ENCODE assay signal across 8 mouse cellular contexts in the genomic region with DNA sequence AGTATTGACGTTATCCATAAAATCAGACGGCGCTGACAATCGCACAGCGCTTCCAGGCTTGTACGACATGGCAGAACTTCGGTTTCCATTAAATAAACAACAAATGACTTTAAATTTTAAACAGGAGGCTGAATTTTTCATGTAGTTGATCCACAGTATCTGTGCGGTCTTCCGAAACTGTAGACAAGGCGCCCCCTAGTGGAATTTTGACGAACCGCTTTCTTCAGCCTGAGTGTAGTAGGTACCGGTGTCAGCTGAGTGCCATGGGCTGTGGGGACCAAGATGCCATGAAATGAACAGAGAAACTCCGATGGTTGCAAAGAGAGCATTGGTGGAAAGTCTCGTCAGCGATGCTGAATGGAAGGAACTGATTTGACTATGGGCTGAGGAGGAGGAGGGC. TPM values are rescaled to one million over a fixed set of nuclear protein-coding genes. Genes with fewer than 3 reads are reported as not detected.
DNase-seq lines count a peak whose midpoint lies in the region; ATAC-seq and TF ChIP-seq lines count a peak whose summit lies in the region.

No protein-coding gene starts in this region.

- no peak for TF ChIP-seq EP300 in stomach, postnatal 0 days (optimal IDR thresholded peaks at IDR 0.05)

- no peaks in the 10 kb centered on the region for H3K4me1 ChIP-seq in cerebellum, adult 2 months (ENCODE audit: control insufficient read depth, insufficient read depth, low read length)
- peaks cover 3% of the 10 kb centered on the region; the same call in 1 of the 2 replicates for H3K4me1 ChIP-seq in midbrain, embryonic 10.5 days
- 0 out of 2 replicates have a peak, but pooled peaks cover 6% of the 10 kb centered on the region for H3K4me1 ChIP-seq in midbrain, embryonic 13.5 days (replicated peaks)
- peaks cover 21% of the 10 kb centered on the region for H3K4me1 ChIP-seq in embryonic facial prominence, embryonic 10.5 days
- H3K4me1 ChIP-seq in stomach, postnatal 0 days (replicated peaks; ENCODE audit: control insufficient read depth, insufficient read depth) = no peaks in the 10 kb centered on the region

- no peak overlapping the region for H3K27ac ChIP-seq in cerebellum, adult 2 months (ENCODE audit: insufficient read depth, low read length)
- no peak overlapping the region for H3K27ac ChIP-seq in midbrain, embryonic 10.5 days (replicated peaks)
- H3K27ac ChIP-seq in midbrain, embryonic 13.5 days = no peak overlapping the region
- H3K27ac ChIP-seq in embryonic facial prominence, embryonic 10.5 days (replicated peaks) = no peak overlapping the region
- no peak overlapping the region for H3K27ac ChIP-seq in layer of hippocampus, adult 2 months
- no peak overlapping the region for H3K27ac ChIP-seq in stomach, postnatal 0 days (replicated peaks)

- H3K36me3 ChIP-seq in midbrain, embryonic 10.5 days = no peaks in the 10 kb centered on the region
- no peaks in the 10 kb centered on the region for H3K36me3 ChIP-seq in midbrain, embryonic 13.5 days
- no peaks in the 10 kb centered on the region for H3K36me3 ChIP-seq in embryonic facial prominence, embryonic 10.5 days (replicated peaks)
- no peaks in the 10 kb centered on the region for H3K36me3 ChIP-seq in stomach, postnatal 0 days (ENCODE audit: control insufficient read depth, insufficient read depth, low read length)

- H3K4me3 ChIP-seq in cerebellum, adult 2 months (replicated peaks; ENCODE audit: insufficient read depth, low read depth, low read length) = no peak overlapping the region
- no peak overlapping the region for H3K4me3 ChIP-seq in midbrain, embryonic 10.5 days
- H3K4me3 ChIP-seq in midbrain, embryonic 13.5 days (replicated peaks) = no peak overlapping the region
- H3K4me3 ChIP-seq in embryonic facial prominence, embryonic 10.5 days = no peak overlapping the region
- H3K4me3 ChIP-seq in layer of hippocampus, adult 2 months = no peak overlapping the region
- no peak overlapping the region for H3K4me3 ChIP-seq in stomach, postnatal 0 days (ENCODE audit: low read depth, low read length)

- peak; percentile 36; the same call in 1 of the 2 replicates for TF ChIP-seq CTCF in cerebellum, adult 2 months (IDR thresholded peaks at IDR 0.05; ENCODE audit: borderline replicate concordance, insufficient read depth, low read depth, low read length)
- TF ChIP-seq CTCF in layer of hippocampus, adult 2 months (conservative IDR thresholded peaks at IDR 0.05) = peak; percentile 83
- TF ChIP-seq CTCF in stomach, postnatal 0 days (IDR thresholded peaks at IDR 0.05; ENCODE audit: low read depth) = peak; percentile 69

- no peak for ATAC-seq in midbrain, embryonic 13.5 days
- peak; percentile 71 for ATAC-seq in megakaryocyte, adult 5-6 weeks (ENCODE audit: poor library complexity, severe bottlenecking)
- no peak for ATAC-seq in stomach, postnatal 0 days (ENCODE audit: low FRiP score, low TSS enrichment)

- DNase-seq in cerebellum, adult 2 months = no peak
- DNase-seq in cerebellum, adult 8-10 months = no peak
- peak; percentile 45 for DNase-seq in midbrain, embryonic 10.5 days (ENCODE audit: low spot score)
- peak; percentile 53 for DNase-seq in embryonic facial prominence, embryonic 10.5 days (ENCODE audit: low spot score)
- DNase-seq in layer of hippocampus, adult 2 months (ENCODE audit: low spot score in 2 of 2) = peak; percentile 41 to 73
- peak; percentile 51 for DNase-seq in stomach, postnatal 0 days (ENCODE audit: low spot score)

- WGBS in cerebellum, adult 2 months = 64% methylated on average over 16 of the region's 16 CpGs
- WGBS in midbrain, embryonic 10.5 days = 62% methylated on average over 16 of the region's 16 CpGs
- WGBS in midbrain, embryonic 13.5 days = 66% methylated on average over 16 of the region's 16 CpGs
- WGBS in embryonic facial prominence, embryonic 10.5 days = 66% methylated on average over 16 of the region's 16 CpGs
- WGBS in stomach, postnatal 0 days = 59% methylated on average over 16 of the region's 16 CpGs

- no peak overlapping the region for H3K4me2 ChIP-seq in midbrain, embryonic 13.5 days (replicated peaks)
- no peak overlapping the region for H3K4me2 ChIP-seq in stomach, postnatal 0 days (replicated peaks; ENCODE audit: low read depth)

- no peak for TF ChIP-seq POLR2A in cerebellum, adult 2 months (IDR thresholded peaks at IDR 0.05; ENCODE audit: borderline replicate concordance, insufficient read depth, low read length)

- no peaks in the 10 kb centered on the region for H3K27me3 ChIP-seq in cerebellum, adult 2 months (ENCODE audit: control insufficient read depth, insufficient read depth, low read length)
- H3K27me3 ChIP-seq in midbrain, embryonic 10.5 days (ENCODE audit: low read depth, poor library complexity, severe bottlenecking) = no peaks in the 10 kb centered on the region
- H3K27me3 ChIP-seq in midbrain, embryonic 13.5 days = no peaks in the 10 kb centered on the region
- peaks cover 5% of the 10 kb centered on the region; the same call in 1 of the 2 replicates for H3K27me3 ChIP-seq in embryonic facial prominence, embryonic 10.5 days (replicated peaks; ENCODE audit: low read depth, poor library complexity, severe bottlenecking)
- peaks cover 2% of the 10 kb centered on the region; the same call in 1 of the 2 replicates for H3K27me3 ChIP-seq in stomach, postnatal 0 days (ENCODE audit: control insufficient read depth, insufficient read depth, low read length)

- no peaks in the 10 kb centered on the region for H3K9me3 ChIP-seq in midbrain, embryonic 10.5 days (replicated peaks)
- no peaks in the 10 kb centered on the region for H3K9me3 ChIP-seq in midbrain, embryonic 13.5 days
- no peaks in the 10 kb centered on the region for H3K9me3 ChIP-seq in embryonic facial prominence, embryonic 10.5 days
- no peaks in the 10 kb centered on the region for H3K9me3 ChIP-seq in stomach, postnatal 0 days (ENCODE audit: control insufficient read depth, low read length)

- H3K9ac ChIP-seq in midbrain, embryonic 13.5 days (replicated peaks) = no peak overlapping the region
- no peak overlapping the region for H3K9ac ChIP-seq in stomach, postnatal 0 days (ENCODE audit: low read length)

RNA-seq across cellular contexts. Expression of a gene that starts 17.8 kb away (rescaled TPM):
- 3.8 and 4.6 TPM in 2 replicates for polyA plus RNA-seq in cerebellum, adult 2 months (2012; rRNA removed)
- 5.2 and 6.1 TPM in 2 replicates for polyA plus RNA-seq in midbrain, embryonic 10.5 days (2016; fragmentation: Nextera tagmentation; extraction: Ambion mirVana)
- 3.1 and 3.4 TPM in 2 replicates for polyA plus RNA-seq in midbrain, embryonic 13.5 days (2015; fragmentation: Nextera tagmentation; extraction: Ambion mirVana)
- 6.1 and 6.8 TPM in 2 replicates for polyA plus RNA-seq in embryonic facial prominence, embryonic 10.5 days (2016; fragmentation: Nextera tagmentation; extraction: Ambion mirVana)
- 1 to 10 TPM; 3.8 to 4.6 TPM for total RNA-seq in layer of hippocampus, adult 2 months (2021)
- total RNA-seq in megakaryocyte, adult 5-6 weeks (2015) = 16.4 and 17.0 TPM in 2 replicates
- 32.7 and 33.9 TPM in 2 replicates for total RNA-seq in megakaryocyte, adult 5-6 weeks (2017)
- 2.7 and 3.1 TPM in 2 replicates for polyA plus RNA-seq in stomach, postnatal 0 days (2015; fragmentation: Nextera tagmentation; extraction: Ambion mirVana)

Comparison
In these comparisons a context has a peak if more than half of its experiments do, and no peak if none do; other contexts are left out.
1. DNase-seq: peak in midbrain, embryonic 10.5 days (single experiment), embryonic facial prominence, embryonic 10.5 days (single experiment), layer of hippocampus, adult 2 months (2 of 2) and stomach, postnatal 0 days (single experiment); none in cerebellum, adult 2 months (0 of 2) and cerebellum, adult 8-10 months (single experiment).
2. Peak in every context shown above with its lines, with median percentiles within 50 percentile points of each other: CTCF ChIP-seq.